Mouse (Mus musculus) liver, embryonic 16.5 days (tissue): Measurements from ENCODE around the gene Slc16a3. TPM values are rescaled to one million over a fixed set of nuclear protein-coding genes. Genes with fewer than 3 reads are reported as not detected.

ENCODE experiments used
- ATAC-seq: fragments of 200-750 bp; cut with Nextera tagmentation; 2 replicates; pipeline ENCODE4 v1.8.0; 2017; ENCODE audit warnings: low read depth, mild to moderate bottlenecking, moderate number of reproducible peaks, moderate library complexity
- H3K27ac ChIP-seq: fragments of 300-500 bp; sonication (generic); 2 replicates; pipeline ENCODE4 v1.5.1; 2014; ENCODE audit warnings: mild to moderate bottlenecking, low read length
- H3K27me3 ChIP-seq: fragments of 300-500 bp; sonication (generic); 2 replicates; pipeline ENCODE4 v1.6.1; 2014; ENCODE audit warnings: low read depth, low read length, mixed read lengths; ENCODE audit not compliant: control insufficient read depth, insufficient read depth
- H3K36me3 ChIP-seq: fragments of 300-500 bp; sonication (generic); 2 replicates; pipeline ENCODE4 v1.6.1; 2014; ENCODE audit warnings: mild to moderate bottlenecking; ENCODE audit not compliant: control insufficient read depth, insufficient read depth
- H3K4me1 ChIP-seq: fragments of 300-500 bp; sonication (generic); 2 replicates; pipeline ENCODE4 v1.6.1; 2014; ENCODE audit warnings: low read depth, low read length, mixed read lengths; ENCODE audit not compliant: control insufficient read depth
- H3K4me2 ChIP-seq: fragments of 300-500 bp; sonication (generic); 2 replicates; pipeline ENCODE4 v1.6.1; 2014; ENCODE audit warnings: low read depth, low read length, mixed read lengths
- H3K4me3 ChIP-seq: fragments of 300-500 bp; sonication (generic); 2 replicates; pipeline ENCODE4 v1.5.1; 2014; ENCODE audit warnings: low read depth, mild to moderate bottlenecking, low read length
- H3K9ac ChIP-seq: fragments of 300-500 bp; sonication (generic); 2 replicates; pipeline ENCODE4 v1.6.1; 2014; ENCODE audit warnings: low read depth, low read length
- H3K9me3 ChIP-seq: fragments of 300-500 bp; sonication (generic); replicated peaks from 2 replicates; pipeline ENCODE4 v1.6.1; 2016; ENCODE audit warnings: low read length; ENCODE audit not compliant: control insufficient read depth
- WGBS: fragments of 180-500 bp; shearing (Covaris S2); extraction: QIAGEN DNeasy Blood & Tissue Kit; methylation state at CpG from one replicate; pipeline ENCODE4 v1.1.7; 2014; ENCODE audit not compliant: insufficient replicate concordance; 5-methylcytosine and 5-hydroxymethylcytosine counted together
- polyA plus RNA-seq: library from polyadenylated mRNA; unstranded; fragments of >200 nt; fragmentation: Nextera tagmentation; extraction: Ambion mirVana; gene quantifications from 2 replicates; pipeline ENCODE4 v1.2.1, GENCODE M21; 2015

The Slc16a3 gene
- polyA plus RNA-seq, 1 experiment from 2014 or later: 82.1 TPM

GRCm38 (mm10) chr11:120916477-120916876 lies 31.8 kb upstream of the Slc16a3 start:
- Histone ChIP-seq H3K27me3 (no peaks in the 10 kb centered on the region), H3K9ac (no peak overlapping the region), H3K4me1 (peaks cover 2% of the 10 kb centered on the region; the same call in 1 of the 2 replicates), H3K27ac (no peak overlapping the region), H3K4me3 (no peak overlapping the region), H3K9me3 (no peaks in the 10 kb centered on the region), H3K4me2 (no peak overlapping the region), H3K36me3 (no peaks in the 10 kb centered on the region; the same call in 1 of the 2 replicates)
- 39% methylated on average over 3 of the region's 3 CpGs for WGBS
- ATAC-seq: no peak

- Histone ChIP-seq H3K36me3 (no peaks in the 10 kb centered on the region; the same call in 1 of the 2 replicates), H3K4me2 (no peak overlapping the region), H3K4me3 (no peak overlapping the region), H3K9me3 (no peaks in the 10 kb centered on the region), H3K4me1 (peaks cover 2% of the 10 kb centered on the region; the same call in 1 of the 2 replicates), H3K27ac (no peak overlapping the region), H3K9ac (no peak overlapping the region), H3K27me3 (no peaks in the 10 kb centered on the region)
- no peak for ATAC-seq
- WGBS: 85% methylated on average over 5 of the region's 5 CpGs
Observed at GRCm38 (mm10) chr11:120917756-120918155, 30.5 kb upstream of the Slc16a3 start.

GRCm38 (mm10) chr11:120922528-120922927 lies 25.8 kb upstream of the Slc16a3 start:
- Histone ChIP-seq H3K4me2 (no peak overlapping the region), H3K9ac (no peak overlapping the region), H3K4me1 (no peaks in the 10 kb centered on the region), H3K27ac (no peak overlapping the region), H3K27me3 (no peaks in the 10 kb centered on the region), H3K36me3 (no peaks in the 10 kb centered on the region; the same call in 1 of the 2 replicates), H3K4me3 (no peak overlapping the region), H3K9me3 (no peaks in the 10 kb centered on the region)
- ATAC-seq: no peak
- WGBS: 77% methylated on average over 3 of the region's 3 CpGs

GRCm38 (mm10) chr11:120928468-120928867 lies 19.8 kb upstream of the Slc16a3 start:
- Histone ChIP-seq H3K4me3 (no peak overlapping the region), H3K9ac (no peak overlapping the region), H3K9me3 (no peaks in the 10 kb centered on the region), H3K4me1 (peaks cover 16% of the 10 kb centered on the region), H3K27me3 (no peaks in the 10 kb centered on the region), H3K4me2 (no peak overlapping the region), H3K36me3 (no peaks in the 10 kb centered on the region), H3K27ac (no peak overlapping the region)
- ATAC-seq: no peak
- 33% methylated on average over 4 of the region's 4 CpGs for WGBS

DNA sequence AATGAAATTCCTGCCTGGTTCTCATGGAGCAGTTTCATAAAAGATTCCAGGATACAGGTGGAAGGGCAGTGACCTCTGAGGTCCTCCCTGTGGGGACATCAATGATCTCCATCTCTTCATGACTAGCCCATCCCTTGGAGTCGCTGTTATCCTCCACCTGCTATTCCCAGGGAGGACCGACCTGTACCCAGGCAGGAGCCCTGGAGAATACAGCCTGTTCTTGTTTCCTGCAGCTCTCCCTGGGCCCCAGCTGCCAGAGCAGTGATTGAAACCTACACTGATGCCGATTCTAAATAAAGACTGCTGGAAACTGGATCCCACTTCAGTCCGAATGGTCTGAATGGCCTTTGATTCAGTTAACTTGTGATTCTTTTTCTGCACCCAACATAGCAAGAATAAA lies 16.8 kb upstream of the Slc16a3 start:
- 87% methylated on average over 4 of the region's 4 CpGs for WGBS
- no peak overlapping the region for H3K27ac ChIP-seq
- H3K4me3 ChIP-seq: no peak overlapping the region
- H3K36me3 ChIP-seq: no peaks in the 10 kb centered on the region
- no peaks in the 10 kb centered on the region for H3K27me3 ChIP-seq
- peaks cover 16% of the 10 kb centered on the region for H3K4me1 ChIP-seq
- H3K9ac ChIP-seq: no peak overlapping the region
- H3K4me2 ChIP-seq: no peak overlapping the region
- ATAC-seq: no peak
- no peaks in the 10 kb centered on the region for H3K9me3 ChIP-seq

DNA sequence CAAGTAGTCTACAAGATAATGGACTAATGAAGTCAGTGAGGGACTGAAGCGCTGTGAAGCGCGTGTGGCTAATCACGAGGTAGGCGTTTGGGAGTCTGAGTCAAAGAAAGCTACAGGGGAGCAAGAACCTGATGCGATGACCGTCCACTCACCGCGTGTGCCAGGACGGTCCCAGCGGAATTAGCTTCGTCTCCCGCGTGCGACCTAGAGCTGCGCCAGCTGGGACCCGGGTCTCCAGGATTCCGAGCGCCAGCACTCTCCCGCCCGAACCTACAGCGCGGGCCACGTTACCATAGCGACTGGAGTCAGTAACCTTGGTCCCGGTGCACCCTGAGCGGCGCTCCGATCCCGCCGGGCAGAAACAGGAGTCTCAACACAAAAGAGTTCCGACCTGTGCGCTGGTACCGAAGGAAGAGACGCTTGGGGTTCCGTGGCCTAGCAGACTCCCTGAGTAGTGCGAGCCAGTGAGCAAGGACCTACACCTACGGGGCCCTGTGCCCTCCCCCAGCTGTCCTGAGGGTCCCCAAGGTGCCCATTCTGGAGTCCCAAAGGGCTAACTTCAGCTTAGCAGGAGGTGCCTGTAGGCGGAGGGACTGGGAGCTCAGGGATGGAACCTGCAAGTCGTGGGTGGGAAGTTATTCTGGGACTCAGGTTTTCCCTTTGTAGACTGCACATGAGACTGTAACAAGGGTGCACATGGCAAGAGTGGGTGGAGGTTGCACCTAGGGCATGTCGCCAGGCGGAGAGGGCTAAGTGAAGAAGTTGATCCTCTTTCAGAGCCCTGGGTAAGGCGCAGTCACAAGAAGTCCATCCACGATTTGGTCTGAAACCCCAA lies 15.5 kb upstream of the Slc16a3 start, which contains the start of gene Ccdc57:
Ccdc57 (minus strand) TSS at position 309 of the 835 bp plus-strand sequence.
- H3K4me1 ChIP-seq: peaks cover 20% of the 10 kb centered on the region
- no peaks in the 10 kb centered on the region for H3K36me3 ChIP-seq
- peak; percentile 92 for ATAC-seq
- peak within 1 kb of the TSS; percentile 53 for H3K9ac ChIP-seq
- H3K4me3 ChIP-seq: peak within 1 kb of the TSS; percentile 70
- H3K9me3 ChIP-seq: no peaks in the 10 kb centered on the region
- peak within 1 kb of the TSS; percentile 87 for H3K4me2 ChIP-seq
- H3K27me3 ChIP-seq: no peaks in the 10 kb centered on the region
- peak within 1 kb of the TSS; percentile 20; the same call in 1 of the 2 replicates for H3K27ac ChIP-seq
- 9% methylated on average over 44 of the region's 44 CpGs for WGBS

- no peaks in the 10 kb centered on the region for H3K9me3 ChIP-seq
- H3K36me3 ChIP-seq: no peaks in the 10 kb centered on the region
- no peak overlapping the region for H3K4me3 ChIP-seq
- ATAC-seq: peak; percentile 84
- H3K9ac ChIP-seq: 0 out of 2 replicates have a peak overlapping the region, but pooled peaks have one; percentile 42
- no peaks in the 10 kb centered on the region for H3K27me3 ChIP-seq
- peaks cover 21% of the 10 kb centered on the region for H3K4me1 ChIP-seq
- H3K4me2 ChIP-seq: 0 out of 2 replicates have a peak overlapping the region, but pooled peaks have one; percentile 44
- WGBS: 71% methylated on average over 1 of the region's 1 CpGs
- peak overlapping the region; percentile 80 for H3K27ac ChIP-seq
Observed at GRCm38 (mm10) chr11:120937976-120938375, 10.3 kb upstream of the Slc16a3 start.

DNA sequence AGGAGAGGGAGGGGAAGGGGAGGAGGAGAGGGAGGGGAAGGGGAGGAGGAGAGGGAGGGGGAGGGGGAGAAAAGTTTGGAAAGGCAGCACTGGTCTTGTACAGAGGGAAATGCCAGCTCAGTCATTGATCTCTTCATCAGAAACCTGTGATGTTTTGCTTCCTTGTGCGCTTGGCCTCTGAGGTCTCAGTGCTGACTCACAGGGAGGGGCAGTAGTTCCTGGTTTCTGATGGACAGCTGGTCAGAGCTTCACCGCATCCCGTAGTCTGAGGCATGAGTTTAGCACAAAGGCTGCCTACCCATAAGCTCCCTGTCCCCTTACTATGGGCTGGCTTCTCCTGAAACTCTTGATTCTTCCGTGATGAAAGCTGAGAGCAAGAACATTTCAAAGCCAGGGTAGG lies 9.5 kb upstream of the Slc16a3 start:
- peak; percentile 79 for ATAC-seq

More for the DNA sequence above, 9.5 kb upstream of the Slc16a3 start:
- Histone ChIP-seq H3K9me3 (no peaks in the 10 kb centered on the region), H3K4me3 (no peak overlapping the region), H3K4me2 (peak overlapping the region; percentile 44), H3K27ac (peak overlapping the region; percentile 87), H3K9ac (peak overlapping the region; percentile 30; the same call in 1 of the 2 replicates), H3K27me3 (no peaks in the 10 kb centered on the region), H3K36me3 (no peaks in the 10 kb centered on the region), H3K4me1 (peaks cover 19% of the 10 kb centered on the region)
- WGBS: 8% methylated on average over 4 of the region's 4 CpGs
